Mouse (Mus musculus) hindbrain, embryonic 11.5 days (tissue): ENCODE results near the gene Usp21. TPM values are rescaled to one million over a fixed set of nuclear protein-coding genes. Genes with fewer than 3 reads are reported as not detected.
"Not testable (repeated sequence)": the region's sequence is repeated elsewhere in the genome, so short reads cannot be mapped to it uniquely, and the experiment has no call there.

Experiments
- ATAC-seq: fragments of 200-750 bp; cut with Nextera tagmentation; 2 replicates; pipeline ENCODE4 v1.8.0; 2017; ENCODE audit warnings: mild to moderate bottlenecking, moderate TSS enrichment, moderate library complexity; ENCODE audit not compliant: low FRiP score
- DNase-seq: peaks from one replicate; pipeline ENCODE4 v3.0.0-alpha.2; 2015; ENCODE audit warnings: low spot score
- H3K27ac ChIP-seq: fragments of 300-500 bp; sonication (generic); 2 replicates; pipeline ENCODE4 v1.5.1; 2014; ENCODE audit warnings: mild to moderate bottlenecking, low read depth, low read length
- H3K27me3 ChIP-seq: fragments of 300-500 bp; sonication (generic); 2 replicates; pipeline ENCODE4 v1.6.1; 2014; ENCODE audit warnings: mild to moderate bottlenecking, low read length, moderate library complexity, mixed read lengths; ENCODE audit not compliant: control insufficient read depth, insufficient read depth
- H3K36me3 ChIP-seq: fragments of 300-500 bp; sonication (generic); 2 replicates; pipeline ENCODE4 v1.6.1; 2014; ENCODE audit warnings: mild to moderate bottlenecking, low read length, moderate library complexity, mixed read lengths; ENCODE audit not compliant: control insufficient read depth, insufficient read depth
- H3K4me1 ChIP-seq: fragments of 300-500 bp; sonication (generic); replicated peaks from 2 replicates; pipeline ENCODE4 v1.6.1; 2014; ENCODE audit warnings: low read length, mixed read lengths; ENCODE audit not compliant: control insufficient read depth, insufficient read depth
- H3K4me2 ChIP-seq: fragments of 300-500 bp; sonication (generic); replicated peaks from 2 replicates; pipeline ENCODE4 v1.6.1; 2014; ENCODE audit warnings: mild to moderate bottlenecking, low read depth, low read length
- H3K4me3 ChIP-seq: fragments of 300-500 bp; sonication (generic); 2 replicates; pipeline ENCODE4 v1.5.1; 2014; ENCODE audit warnings: low read depth, low read length
- H3K9ac ChIP-seq: fragments of 300-500 bp; sonication (generic); 2 replicates; pipeline ENCODE4 v1.6.1; 2014; ENCODE audit warnings: low read depth, low read length
- H3K9me3 ChIP-seq: fragments of 300-500 bp; sonication (generic); 2 replicates; pipeline ENCODE4 v1.6.1; 2016; ENCODE audit warnings: low read length; ENCODE audit not compliant: control insufficient read depth
- WGBS: fragments of 180-500 bp; shearing (Covaris S2); extraction: QIAGEN DNeasy Blood & Tissue Kit; methylation state at CpG from one replicate; pipeline ENCODE4 v1.1.7; 2014; 5-methylcytosine and 5-hydroxymethylcytosine counted together
- polyA plus RNA-seq: library from polyadenylated mRNA; unstranded; fragments of >200 nt; fragmentation: Nextera tagmentation; extraction: Ambion mirVana; gene quantifications from 2 replicates; pipeline ENCODE4 v1.2.1, GENCODE M21; 2014

Usp21 gene
- polyA plus RNA-seq, result 82.8 and 85.4 TPM in 2 replicates

DNA sequence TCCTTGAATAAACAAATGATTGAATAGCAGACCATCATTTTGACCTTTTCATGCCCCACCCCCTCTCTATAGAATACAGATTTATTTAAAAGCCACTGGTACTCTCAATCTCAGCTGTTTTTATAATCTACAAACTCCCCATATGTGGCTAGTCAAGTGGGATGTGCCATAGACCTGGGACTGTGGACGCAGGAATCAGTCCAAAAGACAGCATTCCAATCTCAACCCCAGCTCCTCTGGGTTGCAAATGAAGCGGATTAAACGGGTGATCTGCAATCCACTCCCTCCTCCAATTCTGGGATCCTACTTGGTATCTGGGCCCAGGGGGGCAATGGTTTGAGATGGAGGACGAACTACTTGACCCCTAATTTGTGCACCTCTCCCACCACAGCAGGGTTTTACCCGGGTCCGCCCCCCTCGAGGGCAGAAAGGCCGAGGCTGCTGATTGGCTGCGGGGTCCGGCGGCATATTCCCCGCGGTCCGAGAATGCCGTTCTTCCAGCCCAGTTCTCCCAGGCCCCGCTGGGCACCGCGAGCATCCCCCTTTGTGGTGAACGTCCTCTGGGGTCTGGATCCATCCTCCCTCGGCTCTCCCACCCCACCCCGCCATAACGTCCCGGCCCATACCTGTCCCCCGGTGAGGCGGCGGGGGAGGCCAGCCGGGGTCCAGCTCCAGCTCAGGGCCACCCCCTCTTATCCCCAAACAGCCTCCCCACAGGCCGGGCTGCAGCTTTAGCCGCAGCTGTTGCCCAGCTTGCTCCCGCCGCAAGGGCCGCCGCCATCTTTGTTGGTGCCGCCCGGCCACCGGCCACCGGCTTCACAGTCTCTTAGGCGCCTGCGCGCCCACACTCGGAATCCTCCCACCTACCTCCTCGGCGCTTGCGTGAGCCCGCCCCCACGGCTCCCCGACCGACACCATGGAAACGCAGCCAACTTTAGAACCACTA is at the start of gene Usp21:
Gene Usp21, minus strand, starts transcription at position 856 of the 946 bp plus-strand sequence.
- peak within 1 kb of the TSS; percentile 99 for H3K9ac ChIP-seq
- H3K36me3 ChIP-seq, result 0 out of 2 replicates have a peak, but pooled peaks cover 2% of the 10 kb centered on the region

DNA sequence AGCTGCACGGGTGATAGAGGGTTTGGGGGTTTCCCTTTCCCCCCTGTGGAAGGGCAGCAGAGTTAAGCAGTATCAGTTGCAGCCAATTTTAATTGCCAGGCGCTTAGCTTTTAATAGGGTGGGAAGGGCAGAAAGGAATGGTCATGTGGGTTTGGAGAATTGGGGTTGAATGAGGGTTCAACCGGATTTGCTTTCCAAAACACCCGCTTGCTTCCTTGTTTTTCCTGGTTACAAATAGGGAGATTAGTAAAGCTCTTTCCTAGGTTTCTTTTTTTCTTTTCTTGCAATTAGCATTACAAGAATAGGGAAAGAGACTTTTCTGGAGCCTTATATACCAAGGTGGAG is 42.4 kb upstream of the Usp21 start:
- 2% methylated on average over 4 of the region's 4 CpGs for WGBS
- no peaks in the 10 kb centered on the region for H3K9me3 ChIP-seq
- H3K4me3 ChIP-seq, result peak overlapping the region; percentile 76
- H3K27me3 ChIP-seq, result no peaks in the 10 kb centered on the region
- no peaks in the 10 kb centered on the region for H3K36me3 ChIP-seq
- ATAC-seq (no peak), DNase-seq (no peak)
- H3K4me1 ChIP-seq, result no peaks in the 10 kb centered on the region
- peak overlapping the region; percentile 94 for H3K27ac ChIP-seq
- H3K4me2 ChIP-seq, result peak overlapping the region; percentile 54
- H3K9ac ChIP-seq, result peak overlapping the region; percentile 82

More for the DNA sequence above, at the start of gene Usp21:
- H3K27me3 ChIP-seq, result no peaks in the 10 kb centered on the region
- H3K9me3 ChIP-seq, result no peaks in the 10 kb centered on the region
- WGBS, result under 1% methylated on average over 45 of the region's 49 CpGs
- H3K27ac ChIP-seq, result peak within 1 kb of the TSS; percentile 96
- H3K4me1 ChIP-seq, result peaks cover 3% of the 10 kb centered on the region; the same call in 1 of the 2 replicates
- peak within 1 kb of the TSS; percentile 69 for H3K4me2 ChIP-seq
- ATAC-seq (peak; percentile 96), DNase-seq (peak; percentile 94)
- peak within 1 kb of the TSS; percentile 94 for H3K4me3 ChIP-seq

DNA sequence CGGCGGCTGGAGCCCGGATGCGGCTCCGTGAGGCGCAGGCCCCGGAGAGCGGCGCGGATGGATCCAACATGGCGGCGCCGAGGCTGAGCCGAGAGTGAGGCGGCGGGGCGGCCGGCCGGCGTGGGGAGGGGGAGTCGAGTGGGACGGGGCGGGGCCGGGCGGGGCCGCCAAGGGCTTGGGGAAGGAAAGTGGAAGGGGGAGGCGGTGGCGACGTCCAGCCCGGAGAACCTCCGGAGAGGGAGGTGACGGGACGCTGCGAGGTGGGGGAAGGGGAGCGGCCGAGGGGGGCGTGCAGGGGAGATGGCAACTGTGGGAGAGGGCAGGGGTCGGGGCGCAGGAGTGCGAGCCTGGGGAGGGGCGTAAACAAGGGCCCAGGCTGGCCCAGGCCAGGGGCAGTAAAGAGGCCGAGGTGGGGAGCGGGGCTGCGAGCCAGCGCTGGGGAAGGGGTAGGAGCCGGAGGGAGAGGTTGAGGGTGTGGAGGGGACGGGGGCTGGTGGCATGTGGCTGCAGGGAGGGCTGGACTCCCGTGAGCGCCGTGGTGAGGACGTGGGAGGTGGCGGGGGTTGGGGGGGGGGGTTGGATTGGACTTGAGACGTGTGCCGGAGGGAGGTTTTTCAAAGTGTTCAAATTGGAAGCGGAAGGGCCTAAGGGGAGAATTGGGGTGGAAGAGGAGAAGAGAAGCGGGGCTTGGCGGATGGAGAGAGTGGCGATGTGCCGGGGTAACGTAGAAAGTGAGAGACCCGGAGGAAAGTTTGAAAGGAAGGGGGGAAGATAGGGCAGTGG is 41.8 kb upstream of the Usp21 start:
- Histone ChIP-seq H3K27me3 (no peaks in the 10 kb centered on the region), H3K27ac (peak overlapping the region; percentile 94), H3K4me1 (no peaks in the 10 kb centered on the region), H3K4me2 (peak overlapping the region; percentile 54), H3K9ac (peak overlapping the region; percentile 82), H3K4me3 (peak overlapping the region; percentile 76), H3K9me3 (no peaks in the 10 kb centered on the region), H3K36me3 (no peaks in the 10 kb centered on the region)
- ATAC-seq, result peak; percentile 92
- DNase-seq, result peak; percentile 91
- under 1% methylated on average over 40 of the region's 61 CpGs for WGBS

DNA sequence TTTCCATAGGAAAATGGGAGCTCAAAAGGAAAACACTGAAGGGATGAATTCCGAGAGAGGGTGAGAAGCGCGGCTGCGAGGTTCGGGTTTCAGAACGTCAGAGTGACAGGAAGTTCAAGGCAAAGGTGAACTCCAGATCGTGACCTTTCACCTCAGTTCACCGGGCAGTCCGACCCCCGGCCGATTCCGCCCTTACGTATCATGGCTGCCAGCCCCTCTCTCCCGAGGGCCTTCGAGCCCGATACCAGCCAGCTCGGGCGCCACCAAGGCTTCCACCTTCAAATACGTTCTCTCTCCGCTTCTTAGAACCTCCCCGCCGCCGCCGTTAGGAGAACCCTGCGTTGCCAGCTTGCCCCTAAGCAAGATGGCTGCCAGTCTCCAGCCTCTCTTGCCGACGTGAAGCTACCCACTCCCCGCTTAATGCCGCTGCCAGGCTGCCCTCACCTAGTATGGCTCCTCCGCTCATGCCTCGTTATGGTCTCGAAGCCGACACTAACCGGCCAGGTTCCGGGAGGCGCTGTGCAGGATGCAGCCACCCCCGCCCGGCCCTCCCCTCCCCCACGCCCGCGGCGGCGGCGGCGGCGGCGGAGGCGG is 41.1 kb upstream of the Usp21 start, which contains the start of gene Dedd:
Gene Dedd, plus strand, starts transcription at position 307 of the 594 bp plus-strand sequence.
- Histone ChIP-seq H3K36me3 (no peaks in the 10 kb centered on the region), H3K4me2 (peak within 1 kb of the TSS; percentile 79), H3K9ac (peak within 1 kb of the TSS; percentile 82), H3K4me1 (no peaks in the 10 kb centered on the region), H3K4me3 (peak within 1 kb of the TSS; percentile 76), H3K9me3 (no peaks in the 10 kb centered on the region), H3K27ac (peak within 1 kb of the TSS; percentile 94), H3K27me3 (no peaks in the 10 kb centered on the region)
- DNase-seq (peak; percentile 90), ATAC-seq (peak; percentile 94)
- WGBS, result under 1% methylated on average over 47 of the region's 48 CpGs

DNA sequence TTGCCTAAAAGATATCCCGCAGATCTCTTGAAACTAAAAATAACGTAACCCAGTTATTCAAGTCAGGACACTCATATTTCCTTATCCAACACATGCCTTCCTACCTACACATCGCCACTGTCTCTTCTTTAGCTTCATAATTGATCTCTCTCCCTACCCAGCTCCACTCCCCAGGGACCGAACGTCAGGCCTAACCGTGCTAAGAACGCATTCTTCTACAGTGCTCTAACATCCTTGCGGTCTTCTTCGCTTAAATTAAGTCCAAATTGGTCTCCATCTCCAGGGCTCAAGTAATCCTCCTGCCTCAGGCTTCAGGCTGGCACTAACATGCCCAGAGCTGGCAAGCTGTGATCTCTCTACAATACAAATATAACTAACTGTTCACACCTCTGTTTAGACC is 40.5 kb upstream of the Usp21 start:
- WGBS, result 42% methylated on average over 9 of the region's 9 CpGs
- Histone ChIP-seq H3K27ac (peak overlapping the region; percentile 94), H3K36me3 (no peaks in the 10 kb centered on the region), H3K9me3 (no peaks in the 10 kb centered on the region), H3K27me3 (no peaks in the 10 kb centered on the region), H3K9ac (peak overlapping the region; percentile 82), H3K4me1 (no peaks in the 10 kb centered on the region), H3K4me3 (peak overlapping the region; percentile 76), H3K4me2 (peak overlapping the region; percentile 79)
- DNase-seq (peak; percentile 48), ATAC-seq (no peak)

DNA sequence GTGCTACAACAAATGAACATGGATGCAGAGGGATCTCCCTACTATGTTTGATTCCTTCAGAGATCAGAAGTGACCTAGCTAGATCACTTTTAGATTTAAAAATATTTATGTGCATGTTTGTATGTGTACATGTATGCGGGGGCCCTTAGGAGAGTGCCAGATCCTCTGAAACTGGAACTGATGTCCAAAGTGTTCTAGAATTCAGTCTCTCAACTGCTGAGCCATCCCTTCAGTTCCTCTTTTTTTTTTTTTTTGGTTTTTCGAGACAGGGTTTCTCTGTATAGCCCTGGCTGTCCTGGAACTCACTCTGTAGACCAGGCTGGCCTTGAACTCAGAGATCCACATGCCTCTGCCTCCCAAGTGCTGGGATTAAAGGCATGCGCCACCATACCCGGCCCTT is 38.8 kb upstream of the Usp21 start:
- not testable (repeated sequence) for H3K4me3 ChIP-seq, ATAC-seq, H3K27me3 ChIP-seq, H3K4me2 ChIP-seq, H3K4me1 ChIP-seq, H3K9ac ChIP-seq, H3K27ac ChIP-seq, H3K36me3 ChIP-seq, DNase-seq, H3K9me3 ChIP-seq
- WGBS, result 89% methylated on average over 4 of the region's 4 CpGs

DNA sequence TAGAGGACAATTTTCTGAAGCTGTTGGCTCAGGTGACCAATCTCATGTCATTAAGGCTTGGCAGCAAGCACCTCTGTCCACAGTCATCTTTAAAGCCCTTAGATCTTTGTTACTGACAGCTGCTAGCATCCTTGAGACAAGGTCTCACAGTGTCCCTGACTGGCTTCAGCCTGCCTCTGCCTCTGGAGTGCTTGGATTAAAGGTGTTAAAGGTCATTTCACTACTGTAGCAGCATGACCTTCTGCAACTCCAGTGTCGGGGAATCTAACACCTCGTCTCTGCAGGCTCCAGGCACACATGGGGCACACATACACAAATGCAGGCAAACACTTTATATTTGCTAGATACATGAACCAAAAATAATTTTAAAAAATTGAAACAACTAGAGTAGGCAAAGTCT is 37.8 kb upstream of the Usp21 start:
- Histone ChIP-seq H3K4me2 (no peak overlapping the region), H3K36me3 (no peaks in the 10 kb centered on the region), H3K9ac (no peak overlapping the region), H3K4me3 (no peak overlapping the region), H3K27me3 (no peaks in the 10 kb centered on the region), H3K4me1 (no peaks in the 10 kb centered on the region), H3K9me3 (no peaks in the 10 kb centered on the region), H3K27ac (no peak overlapping the region)
- ATAC-seq (no peak), DNase-seq (no peak)
- WGBS, result 80% methylated on average over 2 of the region's 2 CpGs

DNA sequence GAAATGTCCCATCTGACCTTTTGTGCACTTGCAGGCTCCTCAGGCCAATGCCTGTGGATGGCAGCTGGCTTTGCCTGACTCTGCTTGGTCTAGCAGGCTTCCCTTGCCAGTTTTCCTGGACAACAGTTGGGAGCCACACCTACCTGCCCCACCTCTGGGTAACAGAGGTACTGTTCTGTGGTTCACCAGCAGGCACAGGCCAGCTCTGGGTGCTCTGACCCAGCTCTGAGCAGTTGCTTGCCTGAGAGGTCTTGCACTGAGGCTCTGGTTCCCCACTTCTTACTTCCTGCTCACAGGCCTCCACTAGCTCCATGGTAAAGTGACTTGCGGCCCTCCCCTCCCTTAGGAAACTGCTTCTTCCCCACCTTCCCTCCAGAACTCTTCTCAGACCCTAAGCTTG is 34.2 kb upstream of the Usp21 start:
- Histone ChIP-seq H3K4me3 (no peak overlapping the region), H3K27me3 (no peaks in the 10 kb centered on the region), H3K36me3 (no peaks in the 10 kb centered on the region), H3K9me3 (no peaks in the 10 kb centered on the region), H3K9ac (no peak overlapping the region), H3K4me2 (no peak overlapping the region), H3K4me1 (no peaks in the 10 kb centered on the region), H3K27ac (no peak overlapping the region)
- 56% methylated on average over 1 of the region's 1 CpGs for WGBS
- ATAC-seq (no peak; the same call in 1 of the 2 replicates), DNase-seq (no peak)
